Mouse (Mus musculus): ENCODE measurements around the gene Pla2g2d. TPM values are rescaled to one million over a fixed set of nuclear protein-coding genes. Genes with fewer than 3 reads are reported as not detected.
"Not testable (repeated sequence)": the region's sequence is repeated elsewhere in the genome, so short reads cannot be mapped to it uniquely, and the experiment has no call there.

Gene Pla2g2d
- polyA plus RNA-seq, 1 experiment from 2014 or later, result 0.64 TPM

DNA sequence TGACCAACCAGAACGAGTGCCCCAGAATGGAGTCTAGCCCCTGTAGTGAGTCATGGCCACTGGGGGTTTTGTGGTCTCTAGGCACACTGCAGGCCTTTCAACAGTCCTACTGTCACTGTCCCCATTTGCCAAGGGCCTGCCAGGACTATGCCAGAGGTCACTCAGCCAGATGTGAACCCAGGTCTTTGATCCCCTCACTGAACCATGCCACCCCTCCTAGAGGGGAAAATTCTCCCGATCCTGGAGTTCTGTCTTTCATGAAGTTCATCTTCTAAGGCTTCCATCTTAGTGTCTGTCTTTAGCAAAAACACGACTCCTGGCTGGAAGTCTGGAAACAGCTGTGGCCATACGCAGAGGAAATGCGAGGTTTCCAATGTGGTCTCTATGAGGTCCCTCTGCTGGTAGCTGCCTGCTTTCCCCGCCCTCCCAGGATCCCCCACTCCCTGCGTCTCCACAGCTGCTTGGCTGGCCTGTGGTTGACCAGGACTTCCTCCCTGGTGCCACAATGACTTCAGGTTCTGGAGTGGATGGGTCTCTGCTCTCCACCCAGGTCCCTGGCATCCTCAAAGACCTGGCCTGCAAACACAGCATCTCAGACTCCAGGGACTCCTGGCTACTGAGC, 31.5 kb downstream of the Pla2g2d start:
- no peaks in the 10 kb centered on the region for H3K9me3 ChIP-seq
- H3K27ac ChIP-seq (replicated peaks), result no peak overlapping the region
- no peak overlapping the region for H3K9ac ChIP-seq
- H3K4me2 ChIP-seq, result no peak overlapping the region
- no peaks in the 10 kb centered on the region for H3K27me3 ChIP-seq
- H3K36me3 ChIP-seq, result no peaks in the 10 kb centered on the region
- H3K4me1 ChIP-seq (replicated peaks), result no peaks in the 10 kb centered on the region
- 82% methylated on average over 7 of the region's 7 CpGs for WGBS
- no peak overlapping the region for H3K4me3 ChIP-seq
- no peak for ATAC-seq (ENCODE audit: low FRiP score, low read depth)

- Histone ChIP-seq H3K36me3 (no peaks in the 10 kb centered on the region), H3K4me1 (replicated peaks) (0 out of 2 replicates have a peak, but pooled peaks cover 6% of the 10 kb centered on the region), H3K4me2 (no peak overlapping the region), H3K9ac (no peak overlapping the region), H3K4me3 (no peak overlapping the region), H3K27me3 (no peaks in the 10 kb centered on the region), H3K27ac (replicated peaks) (no peak overlapping the region), H3K9me3 (no peaks in the 10 kb centered on the region)
- WGBS, result 85% methylated on average over 9 of the region's 9 CpGs
- no peak for ATAC-seq (ENCODE audit: low FRiP score, low read depth)
Observed at GRCm38 (mm10) chr4:138816166-138816565, 40.6 kb downstream of the Pla2g2d start.

GRCm38 (mm10) chr4:138817736-138818135, 42.2 kb downstream of the Pla2g2d start:
- WGBS, result 76% methylated on average over 6 of the region's 6 CpGs
- Histone ChIP-seq H3K4me1 (replicated peaks) (0 out of 2 replicates have a peak, but pooled peaks cover 6% of the 10 kb centered on the region), H3K27me3 (no peaks in the 10 kb centered on the region), H3K9ac (no peak overlapping the region), H3K36me3 (no peaks in the 10 kb centered on the region), H3K9me3 (no peaks in the 10 kb centered on the region), H3K4me3 (no peak overlapping the region), H3K27ac (replicated peaks) (no peak overlapping the region), H3K4me2 (no peak overlapping the region)
- no peak for ATAC-seq (ENCODE audit: low FRiP score, low read depth)

DNA sequence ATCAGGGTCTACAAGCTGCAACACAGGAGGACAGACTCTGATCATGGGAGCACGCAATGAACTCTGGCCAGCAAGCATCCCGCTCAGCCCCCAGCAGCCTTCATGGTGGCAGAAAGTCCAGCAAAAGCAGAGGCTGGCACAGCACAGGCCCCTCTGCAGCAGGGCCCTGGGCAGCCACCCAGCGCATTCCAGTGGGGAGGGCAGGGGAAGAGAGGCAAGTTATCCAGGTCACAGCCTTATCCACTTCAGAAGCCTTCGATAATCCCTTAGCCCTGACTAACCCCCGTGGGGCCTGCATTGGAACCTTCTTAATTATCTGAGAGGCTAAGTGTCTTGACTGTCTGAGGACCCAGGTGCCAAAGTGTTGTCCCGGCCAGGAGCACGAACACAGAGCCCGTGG, 43.6 kb downstream of the Pla2g2d start:
- Histone ChIP-seq H3K4me1 (replicated peaks) (0 out of 2 replicates have a peak, but pooled peaks cover 6% of the 10 kb centered on the region), H3K9me3 (no peaks in the 10 kb centered on the region), H3K27me3 (no peaks in the 10 kb centered on the region), H3K4me3 (no peak overlapping the region), H3K27ac (replicated peaks) (no peak overlapping the region), H3K4me2 (no peak overlapping the region), H3K9ac (0 out of 2 replicates have a peak overlapping the region, but pooled peaks have one; percentile 10), H3K36me3 (no peaks in the 10 kb centered on the region)
- no peak for ATAC-seq (ENCODE audit: low FRiP score, low read depth)
- WGBS, result 47% methylated on average over 8 of the region's 8 CpGs

DNA sequence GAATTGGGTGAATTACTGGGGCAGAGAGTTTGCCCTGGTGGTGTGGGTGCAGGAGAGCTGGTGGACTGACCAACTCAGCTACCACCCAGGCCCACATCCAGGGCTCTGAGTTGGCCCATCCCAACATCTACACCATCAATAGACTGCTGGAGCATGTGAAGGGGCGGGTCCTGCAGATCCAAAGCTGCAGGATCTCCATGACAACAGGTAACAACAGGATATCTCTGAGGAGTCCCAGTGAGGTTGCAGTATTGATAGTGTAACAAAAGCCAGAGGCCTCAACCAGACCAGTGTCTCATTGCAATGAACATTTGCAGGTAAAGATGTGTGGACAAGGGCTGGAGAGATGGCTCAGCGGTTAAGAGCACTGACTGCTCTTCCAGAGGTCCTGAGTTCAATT, 45.5 kb downstream of the Pla2g2d start:
- Histone ChIP-seq H3K27ac (replicated peaks) (no peak overlapping the region), H3K4me2 (no peak overlapping the region), H3K36me3 (no peaks in the 10 kb centered on the region), H3K4me3 (no peak overlapping the region), H3K4me1 (replicated peaks) (0 out of 2 replicates have a peak, but pooled peaks cover 6% of the 10 kb centered on the region), H3K9me3 (no peaks in the 10 kb centered on the region), H3K9ac (no peak overlapping the region), H3K27me3 (no peaks in the 10 kb centered on the region)
- WGBS, result 82% methylated on average over 2 of the region's 2 CpGs
- ATAC-seq (ENCODE audit: low FRiP score, low read depth), result no peak

GRCm38 (mm10) chr4:138824161-138824560, 48.6 kb downstream of the Pla2g2d start:
- H3K9me3 ChIP-seq; H3K4me1 ChIP-seq (replicated peaks); H3K27me3 ChIP-seq; H3K4me2 ChIP-seq; H3K9ac ChIP-seq; ATAC-seq (ENCODE audit: low FRiP score, low read depth); H3K36me3 ChIP-seq; H3K4me3 ChIP-seq; H3K27ac ChIP-seq (replicated peaks): not testable (repeated sequence)
- 85% methylated on average over 2 of the region's 2 CpGs for WGBS

- Histone ChIP-seq H3K4me1 (replicated peaks) (no peaks in the 10 kb centered on the region), H3K4me3 (no peak overlapping the region), H3K36me3 (no peaks in the 10 kb centered on the region), H3K9ac (no peak overlapping the region), H3K27me3 (no peaks in the 10 kb centered on the region), H3K9me3 (no peaks in the 10 kb centered on the region), H3K27ac (replicated peaks) (no peak overlapping the region), H3K4me2 (no peak overlapping the region)
- 87% methylated on average over 2 of the region's 2 CpGs for WGBS
- no peak for ATAC-seq (ENCODE audit: low FRiP score, low read depth)
Observed at GRCm38 (mm10) chr4:138824660-138825059, 49.1 kb downstream of the Pla2g2d start.

DNA sequence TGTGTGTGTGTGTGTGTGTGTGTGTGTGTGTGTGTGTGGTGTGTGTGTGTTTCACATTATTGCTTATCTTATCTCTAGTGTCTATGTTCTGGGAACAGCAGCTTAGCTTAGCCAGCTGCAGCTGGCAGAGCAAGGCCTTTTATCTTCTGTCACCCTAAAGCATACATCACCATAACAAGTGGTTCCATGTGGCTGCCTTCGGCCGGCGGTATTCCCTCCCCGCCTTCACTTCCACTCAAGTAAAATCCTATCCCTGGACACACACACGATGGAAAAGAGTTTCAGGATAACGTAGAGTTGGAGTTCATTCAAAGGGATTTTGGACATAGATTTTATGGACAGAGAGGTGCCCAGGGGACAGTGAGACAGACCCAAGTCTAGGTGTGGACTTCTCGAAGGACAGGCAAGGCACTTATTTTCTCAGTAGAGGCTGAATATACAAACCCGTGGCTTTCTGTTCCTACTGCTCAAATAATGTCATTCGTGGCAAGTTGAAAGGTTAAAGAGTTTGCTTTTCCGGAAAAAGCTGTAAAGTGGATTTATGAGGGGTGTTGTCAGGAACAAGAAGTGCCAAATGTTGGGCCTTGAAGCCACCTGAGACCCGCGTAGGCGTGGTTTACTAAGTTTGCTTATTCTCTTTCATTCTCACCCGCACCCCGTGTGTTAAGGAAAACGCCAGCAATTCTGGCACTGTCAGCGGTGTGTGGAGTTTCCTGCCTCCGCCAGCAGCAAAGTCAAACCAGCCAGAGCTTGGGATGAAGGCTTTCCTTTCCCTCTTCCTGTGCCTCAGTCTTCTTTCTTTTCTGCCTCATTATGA, 50.4 kb downstream of the Pla2g2d start:
- no peak overlapping the region for H3K9ac ChIP-seq
- no peak overlapping the region for H3K4me3 ChIP-seq
- H3K27me3 ChIP-seq, result no peaks in the 10 kb centered on the region
- ATAC-seq (ENCODE audit: low FRiP score, low read depth), result no peak
- H3K36me3 ChIP-seq, result no peaks in the 10 kb centered on the region
- WGBS, result 61% methylated on average over 18 of the region's 18 CpGs
- H3K9me3 ChIP-seq, result no peaks in the 10 kb centered on the region
- no peak overlapping the region for H3K4me2 ChIP-seq
- H3K4me1 ChIP-seq (replicated peaks), result no peaks in the 10 kb centered on the region
- H3K27ac ChIP-seq (replicated peaks), result no peak overlapping the region

GRCm38 (mm10) chr4:138827147-138827546, 51.6 kb downstream of the Pla2g2d start:
- WGBS, result 74% methylated on average over 11 of the region's 11 CpGs
- H3K27me3 ChIP-seq, result no peaks in the 10 kb centered on the region
- H3K27ac ChIP-seq (replicated peaks), result no peak overlapping the region
- no peak overlapping the region for H3K4me2 ChIP-seq
- H3K9me3 ChIP-seq, result no peaks in the 10 kb centered on the region
- no peaks in the 10 kb centered on the region for H3K36me3 ChIP-seq
- no peak overlapping the region for H3K4me3 ChIP-seq
- no peaks in the 10 kb centered on the region for H3K4me1 ChIP-seq (replicated peaks)
- no peak for ATAC-seq (ENCODE audit: low FRiP score, low read depth)
- H3K9ac ChIP-seq, result no peak overlapping the region

Other genes starting within 250 kb of the Pla2g2d start
- 1.7 and 2.0 TPM in 2 replicates for gene Vwa5b1, start 139.9 kb upstream of the Pla2g2d start, polyA plus RNA-seq (2015; fragmentation: Nextera tagmentation; extraction: Ambion mirVana)
- 0.51 and 0.54 TPM in 2 replicates for gene Pla2g2c, start 50.9 kb upstream of the Pla2g2d start, polyA plus RNA-seq (2015; fragmentation: Nextera tagmentation; extraction: Ambion mirVana)
- gene Ubxn10, start 38.6 kb upstream of the Pla2g2d start, polyA plus RNA-seq (2015; fragmentation: Nextera tagmentation; extraction: Ambion mirVana), result 3.7 and 4.3 TPM in 2 replicates
- gene Pla2g2f, start 18.1 kb upstream of the Pla2g2d start, polyA plus RNA-seq (2015; fragmentation: Nextera tagmentation; extraction: Ambion mirVana), result 0.09 TPM in 1 of 2 replicates, not detected in the other
- gene Pla2g5, start 87.7 kb downstream of the Pla2g2d start, polyA plus RNA-seq (2015; fragmentation: Nextera tagmentation; extraction: Ambion mirVana), result 0.39 and 0.64 TPM in 2 replicates
- gene Gm13030, start 98.2 kb downstream of the Pla2g2d start, polyA plus RNA-seq (2015; fragmentation: Nextera tagmentation; extraction: Ambion mirVana), result not detected in 2 replicates
- not detected in 2 replicates for gene Pla2g2e, start 102.2 kb downstream of the Pla2g2d start, polyA plus RNA-seq (2015; fragmentation: Nextera tagmentation; extraction: Ambion mirVana)
- gene Otud3, start 138.2 kb downstream of the Pla2g2d start, polyA plus RNA-seq (2015; fragmentation: Nextera tagmentation; extraction: Ambion mirVana), result 2.3 and 2.8 TPM in 2 replicates
- 0.12 and 0.17 TPM in 2 replicates for gene Rnf186, start 191.4 kb downstream of the Pla2g2d start, polyA plus RNA-seq (2015; fragmentation: Nextera tagmentation; extraction: Ambion mirVana)
- 1.0 TPM in 2 replicates for gene Tmco4, start 197.2 kb downstream of the Pla2g2d start, polyA plus RNA-seq (2015; fragmentation: Nextera tagmentation; extraction: Ambion mirVana)

Data from hindbrain, embryonic 15.5 days (tissue).